Mouse (Mus musculus) ES-Bruce4 (cell line): ENCODE data around the gene Golga5. TPM values are rescaled to one million over a fixed set of nuclear protein-coding genes. Genes with fewer than 3 reads are reported as not detected.
A peak's percentile ranks its signal among the peaks of the same experiment; 100 is the strongest.

Source experiments
- H3K27ac ChIP-seq: 2 replicates; pipeline ENCODE4 v1.5.1; 2012; ENCODE audit warnings: low read length, inconsistent platforms; ENCODE audit not compliant: insufficient read depth
- H3K27me3 ChIP-seq: 2 replicates; pipeline ENCODE4 v1.6.1; 2012; ENCODE audit warnings: mild to moderate bottlenecking, low read length, inconsistent platforms; ENCODE audit not compliant: control insufficient read depth, poor library complexity, insufficient read depth, severe bottlenecking
- H3K36me3 ChIP-seq: 2 replicates; pipeline ENCODE4 v1.6.1; 2012; ENCODE audit warnings: inconsistent platforms, mild to moderate bottlenecking, low read length, moderate library complexity; ENCODE audit not compliant: control insufficient read depth, poor library complexity, insufficient read depth, severe bottlenecking
- H3K4me1 ChIP-seq: one replicate; pipeline ENCODE4 v1.8.1; 2011; ENCODE audit warnings: low read length; ENCODE audit not compliant: control insufficient read depth, insufficient read depth
- H3K4me3 ChIP-seq: 2 replicates; pipeline ENCODE4 v1.5.1; 2011; ENCODE audit warnings: low read depth, mild to moderate bottlenecking, low read length
- H3K9ac ChIP-seq: 2 replicates; pipeline ENCODE4 v1.6.1; 2012; ENCODE audit warnings: low read depth, mild to moderate bottlenecking, inconsistent platforms; ENCODE audit not compliant: poor library complexity, severe bottlenecking
- H3K9me3 ChIP-seq: replicated peaks from 2 replicates; pipeline ENCODE4 v1.6.1; 2012; ENCODE audit warnings: mild to moderate bottlenecking, low read length, inconsistent platforms; ENCODE audit not compliant: control insufficient read depth, poor library complexity, insufficient read depth, severe bottlenecking
- CTCF ChIP-seq: IDR thresholded peaks from one replicate; pipeline ENCODE4 v1.8.1; 2011; ENCODE audit warnings: low read depth, low read length
- EP300 ChIP-seq: IDR thresholded peaks from 2 replicates; pipeline ENCODE4 v1.6.1; 2011; ENCODE audit warnings: low read depth, low read length; ENCODE audit not compliant: insufficient read depth
- POLR2A ChIP-seq: IDR thresholded peaks from one replicate; pipeline ENCODE4 v1.8.1; 2011; ENCODE audit warnings: low read length; ENCODE audit not compliant: insufficient read depth
- polyA plus RNA-seq: library from polyadenylated mRNA; stranded (reverse); fragments of >200 nt; gene quantifications from 2 replicates; pipeline ENCODE4 v1.2.4, GENCODE M21; 2011; ENCODE audit warnings: low read depth; ENCODE audit not compliant: missing spikeins, insufficient read depth, insufficient read length

Golga5 gene
- polyA plus RNA-seq, 1 experiment = 32.9 TPM

DNA sequence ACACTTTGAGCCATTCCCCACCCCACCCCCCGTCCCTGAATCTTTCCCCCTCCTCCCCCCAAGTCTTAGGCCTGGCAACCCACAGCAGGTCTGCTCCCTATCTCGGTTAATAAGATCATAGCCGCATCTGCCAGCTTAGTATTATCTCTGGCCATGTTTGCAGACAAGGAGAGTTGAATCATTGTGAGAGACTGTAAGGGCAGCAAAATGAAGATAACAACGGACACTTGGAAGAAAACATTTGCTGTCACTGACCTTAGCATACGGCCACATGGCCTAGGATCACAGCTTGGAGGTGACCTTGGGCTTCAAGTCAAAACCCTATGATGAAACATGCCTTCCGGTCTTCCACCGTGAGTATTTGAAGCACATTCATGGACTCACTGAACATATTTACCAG is 28.4 kb upstream of the Golga5 start:
- Histone ChIP-seq H3K36me3 (no peaks in the 10 kb centered on the region), H3K9me3 (no peaks in the 10 kb centered on the region), H3K9ac (no peak overlapping the region), H3K4me3 (no peak overlapping the region), H3K4me1 (no peaks in the 10 kb centered on the region), H3K27ac (no peak overlapping the region), H3K27me3 (no peaks in the 10 kb centered on the region)
- TF ChIP-seq EP300 = no peak
- no peak for TF ChIP-seq CTCF

DNA sequence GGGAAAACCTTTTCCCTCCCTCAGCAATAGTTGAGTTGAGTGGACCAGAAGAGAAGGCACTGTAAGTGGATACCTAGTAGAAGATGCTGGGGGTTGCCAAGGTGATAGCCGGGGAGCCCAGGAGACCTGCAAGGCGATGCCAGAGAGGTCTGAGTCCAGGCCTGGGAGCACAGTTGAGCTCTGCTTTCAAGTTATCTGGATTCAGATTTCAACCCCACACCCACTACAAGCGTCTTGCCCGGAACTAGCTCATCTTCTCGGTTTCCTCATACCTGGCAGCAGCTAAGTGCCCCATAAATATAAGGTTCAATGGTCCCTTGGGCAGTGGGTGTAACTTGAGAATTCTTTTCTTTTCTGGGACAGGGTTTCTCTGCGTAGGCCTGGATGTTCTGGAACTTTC is 27.8 kb upstream of the Golga5 start:
- H3K27ac ChIP-seq = no peak overlapping the region
- no peaks in the 10 kb centered on the region for H3K4me1 ChIP-seq
- no peaks in the 10 kb centered on the region for H3K27me3 ChIP-seq
- H3K9ac ChIP-seq = no peak overlapping the region
- TF ChIP-seq POLR2A = no peak
- TF ChIP-seq EP300 = no peak
- TF ChIP-seq CTCF = no peak
- H3K4me3 ChIP-seq = no peak overlapping the region
- no peaks in the 10 kb centered on the region for H3K9me3 ChIP-seq
- H3K36me3 ChIP-seq = no peaks in the 10 kb centered on the region

DNA sequence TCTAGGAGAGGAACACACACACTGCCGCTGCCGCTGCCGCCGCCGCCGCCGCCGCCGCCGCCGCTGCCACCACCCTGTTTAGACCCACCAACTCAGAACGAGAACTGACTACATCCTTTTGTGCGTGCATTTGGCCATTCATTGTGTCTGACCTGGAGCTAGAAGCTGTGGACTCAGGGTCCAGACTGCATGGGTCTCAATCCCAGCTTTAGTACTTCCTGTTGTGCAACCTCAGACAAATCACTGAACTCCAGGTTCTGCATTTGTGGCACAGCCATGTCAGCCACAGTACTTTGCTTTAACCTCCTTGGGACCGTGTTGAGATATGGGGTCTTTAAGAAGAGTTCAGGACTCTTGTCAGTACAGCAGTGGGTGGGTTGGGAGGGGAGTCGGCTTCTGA is 26.3 kb upstream of the Golga5 start:
- Histone ChIP-seq H3K9me3 (no peaks in the 10 kb centered on the region), H3K4me3 (peak overlapping the region; percentile 76), H3K27me3 (no peaks in the 10 kb centered on the region), H3K4me1 (no peaks in the 10 kb centered on the region), H3K27ac (no peak overlapping the region), H3K9ac (peak overlapping the region; percentile 42), H3K36me3 (no peaks in the 10 kb centered on the region)
- TF ChIP-seq POLR2A (no peak), EP300 (no peak), CTCF (no peak)

DNA sequence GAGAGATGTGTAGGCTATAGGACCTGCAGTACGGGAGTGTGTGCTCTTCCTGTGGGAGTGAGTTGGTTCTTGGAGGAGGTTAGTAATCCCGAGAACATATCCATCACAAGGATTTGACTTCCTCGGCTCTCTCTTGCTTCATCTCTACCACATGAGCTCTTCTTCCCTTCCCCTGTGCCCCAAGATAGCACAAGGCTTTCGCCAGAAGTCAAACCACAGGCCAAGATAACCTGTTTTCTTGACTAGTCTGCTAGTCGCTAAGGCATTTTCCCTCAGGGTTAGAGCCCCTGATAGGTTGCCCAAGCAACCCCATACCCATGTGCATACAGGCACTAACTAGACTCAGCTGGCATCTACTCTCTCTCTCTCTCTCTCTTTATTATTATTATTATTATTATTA is 25.3 kb upstream of the Golga5 start:
- no peak overlapping the region for H3K4me3 ChIP-seq
- no peaks in the 10 kb centered on the region for H3K4me1 ChIP-seq
- no peak overlapping the region for H3K9ac ChIP-seq
- no peaks in the 10 kb centered on the region for H3K9me3 ChIP-seq
- no peaks in the 10 kb centered on the region for H3K27me3 ChIP-seq
- TF ChIP-seq CTCF (no peak), POLR2A (no peak), EP300 (no peak)
- no peaks in the 10 kb centered on the region for H3K36me3 ChIP-seq
- H3K27ac ChIP-seq = no peak overlapping the region

DNA sequence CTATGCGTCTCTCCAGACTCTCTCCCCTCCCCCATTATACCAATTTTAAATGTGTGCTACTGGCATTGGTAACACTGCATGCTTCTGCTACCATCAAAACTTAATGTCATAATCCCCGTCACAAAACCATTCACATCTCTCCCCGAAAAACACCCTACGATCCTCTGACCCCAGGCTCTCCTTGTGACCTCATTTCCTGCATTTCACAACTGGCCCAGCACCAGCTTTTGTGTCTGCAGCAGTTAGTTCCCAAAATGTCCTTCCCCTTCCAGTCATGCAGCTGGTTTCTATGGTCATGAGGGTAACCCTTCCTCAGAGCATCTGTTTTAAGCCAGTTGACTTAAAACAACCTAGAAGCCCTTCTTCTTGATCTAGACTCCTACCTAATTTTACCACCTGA is 23.5 kb upstream of the Golga5 start:
- no peak overlapping the region for H3K9ac ChIP-seq
- H3K4me3 ChIP-seq = no peak overlapping the region
- H3K27ac ChIP-seq = no peak overlapping the region
- H3K4me1 ChIP-seq = no peaks in the 10 kb centered on the region
- TF ChIP-seq POLR2A (no peak), EP300 (no peak), CTCF (no peak)
- no peaks in the 10 kb centered on the region for H3K36me3 ChIP-seq
- H3K9me3 ChIP-seq = no peaks in the 10 kb centered on the region
- H3K27me3 ChIP-seq = no peaks in the 10 kb centered on the region

DNA sequence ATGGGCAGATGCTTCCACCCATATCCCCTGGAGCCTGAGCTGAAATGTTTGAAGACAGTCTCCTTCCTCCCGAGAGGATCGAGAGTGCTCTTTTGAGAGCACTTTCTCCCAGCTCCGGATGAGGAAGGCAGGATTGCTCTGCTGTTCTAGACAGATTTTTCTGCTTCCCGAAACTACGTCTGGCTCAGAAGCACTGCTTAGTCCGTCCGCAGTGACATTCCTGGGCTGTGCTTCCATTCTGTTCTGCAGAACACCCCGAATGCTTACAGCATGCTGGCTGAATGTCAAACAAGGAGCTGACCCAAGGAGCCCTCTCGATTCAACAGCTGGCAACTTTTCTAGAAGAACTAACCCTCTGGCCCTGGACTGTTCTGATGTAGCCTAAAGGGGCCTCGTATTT is 18.5 kb upstream of the Golga5 start:
- Histone ChIP-seq H3K27me3 (no peaks in the 10 kb centered on the region), H3K9ac (no peak overlapping the region), H3K4me3 (no peak overlapping the region), H3K4me1 (no peaks in the 10 kb centered on the region), H3K36me3 (no peaks in the 10 kb centered on the region), H3K27ac (no peak overlapping the region), H3K9me3 (no peaks in the 10 kb centered on the region)
- no peak for TF ChIP-seq EP300
- no peak for TF ChIP-seq POLR2A
- TF ChIP-seq CTCF = no peak
